Mouse (Mus musculus): Measurements from ENCODE around the gene Gm44503.

The Gm44503 gene

GRCm38 (mm10) chr9:72958521-72959450 lies at the start of gene Gm44503, which contains the start of gene Dyx1c1:
Gene Gm44503, plus strand, starts transcription at chr9:72958852.
Gene Dyx1c1, plus strand, starts transcription at chr9:72958785.
- peak; percentile 80 to 88 for DNase-seq

GRCm38 (mm10) chr9:72911381-72911780 lies 47.3 kb upstream of the Gm44503 start:
- DNase-seq: no peak

- no peak for DNase-seq
These were observed 45.1 kb upstream of the Gm44503 start for GRCm38 (mm10) chr9:72913551-72913950.

GRCm38 (mm10) chr9:72915728-72916127 lies 42.9 kb upstream of the Gm44503 start:
- no peak for DNase-seq

- no peak for DNase-seq
These were observed 35.6 kb upstream of the Gm44503 start for GRCm38 (mm10) chr9:72923068-72923467.

- peak; percentile 12 to 44 for DNase-seq
These were observed 33.4 kb upstream of the Gm44503 start, which contains the start of gene Pygo1 for GRCm38 (mm10) chr9:72925021-72925934. Gene Pygo1, plus strand, starts transcription at chr9:72925645.

- DNase-seq: no peak
These were observed 32.8 kb upstream of the Gm44503 start for GRCm38 (mm10) chr9:72925935-72926258.

GRCm38 (mm10) chr9:72931166-72931790 lies 27.4 kb upstream of the Gm44503 start:
- DNase-seq: no peak

- DNase-seq: peak in 1 of 2 experiments; percentile 14
These were observed 23.3 kb upstream of the Gm44503 start for GRCm38 (mm10) chr9:72935309-72935708.

- no peak for DNase-seq
These were observed 22.4 kb upstream of the Gm44503 start for GRCm38 (mm10) chr9:72936301-72936700.

- peak in 1 of 2 experiments; percentile 14 for DNase-seq
These were observed 15.2 kb upstream of the Gm44503 start for GRCm38 (mm10) chr9:72943424-72943823.

GRCm38 (mm10) chr9:72944286-72944685 lies 14.4 kb upstream of the Gm44503 start:
- DNase-seq: no peak

- DNase-seq: no peak
These were observed 11.6 kb upstream of the Gm44503 start for GRCm38 (mm10) chr9:72947010-72947409.

- no peak for DNase-seq
These were observed 9.1 kb upstream of the Gm44503 start for GRCm38 (mm10) chr9:72949572-72949971.

- DNase-seq: peak in 1 of 2 experiments; percentile 46
These were observed 3.9 kb upstream of the Gm44503 start for GRCm38 (mm10) chr9:72954746-72955145.

- DNase-seq: peak; percentile 37 to 74
These were observed 3.1 kb upstream of the Gm44503 start for GRCm38 (mm10) chr9:72955546-72955945.

- peak; percentile 51 to 62 for DNase-seq
These were observed 2.7 kb downstream of the Gm44503 start for GRCm38 (mm10) chr9:72961346-72961745.

GRCm38 (mm10) chr9:72961959-72962358 lies 3.3 kb downstream of the Gm44503 start:
- no peak for DNase-seq

GRCm38 (mm10) chr9:72968349-72969061 lies 9.9 kb downstream of the Gm44503 start:
- DNase-seq: peak; percentile 46 to 49

GRCm38 (mm10) chr9:72969874-72970273 lies 11.2 kb downstream of the Gm44503 start:
- peak; percentile 22 to 42 for DNase-seq

- no peak for DNase-seq
These were observed 13.8 kb downstream of the Gm44503 start for GRCm38 (mm10) chr9:72972435-72972834.

GRCm38 (mm10) chr9:72972984-72973383 lies 14.3 kb downstream of the Gm44503 start:
- DNase-seq: no peak
